Mouse (Mus musculus) embryonic fibroblast, embryonic 13.5 days (primary cell): Measurements from ENCODE around the gene Mex3b.

Experiments
- CTCF ChIP-seq: IDR thresholded peaks from 2 replicates; pipeline ENCODE4 v1.5.1; 2011; ENCODE audit warnings: mild to moderate bottlenecking, control low read depth, low read length, moderate library complexity, borderline replicate concordance; ENCODE audit not compliant: insufficient read depth
- POLR2A ChIP-seq: IDR thresholded peaks from 2 replicates; pipeline ENCODE4 v1.6.1; 2011; ENCODE audit warnings: low read depth, mild to moderate bottlenecking, control low read depth, low read length, moderate library complexity

GRCm38 (mm10) chr7:82910536-82911384 is 43.6 kb downstream of the Mex3b start:
- no peak for TF ChIP-seq CTCF
- no peak for TF ChIP-seq POLR2A
